Mouse (Mus musculus) ES-Bruce4 (cell line): ENCODE data around the gene Zfp715. TPM values are rescaled to one million over a fixed set of nuclear protein-coding genes. Genes with fewer than 3 reads are reported as not detected.
A peak's percentile ranks its signal among the peaks of the same experiment; 100 is the strongest.
"Not testable (repeated sequence)": the region's sequence is repeated elsewhere in the genome, so short reads cannot be mapped to it uniquely, and the experiment has no call there.

ENCODE experiments used
- H3K27ac ChIP-seq: 2 replicates; pipeline ENCODE4 v1.5.1; 2012; ENCODE audit warnings: low read length, inconsistent platforms; ENCODE audit not compliant: insufficient read depth
- H3K27me3 ChIP-seq: 2 replicates; pipeline ENCODE4 v1.6.1; 2012; ENCODE audit warnings: mild to moderate bottlenecking, low read length, inconsistent platforms; ENCODE audit not compliant: control insufficient read depth, poor library complexity, insufficient read depth, severe bottlenecking
- H3K36me3 ChIP-seq: 2 replicates; pipeline ENCODE4 v1.6.1; 2012; ENCODE audit warnings: inconsistent platforms, mild to moderate bottlenecking, low read length, moderate library complexity; ENCODE audit not compliant: control insufficient read depth, poor library complexity, insufficient read depth, severe bottlenecking
- H3K4me1 ChIP-seq: one replicate; pipeline ENCODE4 v1.8.1; 2011; ENCODE audit warnings: low read length; ENCODE audit not compliant: control insufficient read depth, insufficient read depth
- H3K4me3 ChIP-seq: 2 replicates; pipeline ENCODE4 v1.5.1; 2011; ENCODE audit warnings: low read depth, mild to moderate bottlenecking, low read length
- H3K9ac ChIP-seq: 2 replicates; pipeline ENCODE4 v1.6.1; 2012; ENCODE audit warnings: low read depth, mild to moderate bottlenecking, inconsistent platforms; ENCODE audit not compliant: poor library complexity, severe bottlenecking
- H3K9me3 ChIP-seq: replicated peaks from 2 replicates; pipeline ENCODE4 v1.6.1; 2012; ENCODE audit warnings: mild to moderate bottlenecking, low read length, inconsistent platforms; ENCODE audit not compliant: control insufficient read depth, poor library complexity, insufficient read depth, severe bottlenecking
- CTCF ChIP-seq: IDR thresholded peaks from one replicate; pipeline ENCODE4 v1.8.1; 2011; ENCODE audit warnings: low read depth, low read length
- EP300 ChIP-seq: IDR thresholded peaks from 2 replicates; pipeline ENCODE4 v1.6.1; 2011; ENCODE audit warnings: low read depth, low read length; ENCODE audit not compliant: insufficient read depth
- POLR2A ChIP-seq: IDR thresholded peaks from one replicate; pipeline ENCODE4 v1.8.1; 2011; ENCODE audit warnings: low read length; ENCODE audit not compliant: insufficient read depth
- polyA plus RNA-seq: library from polyadenylated mRNA; stranded (reverse); fragments of >200 nt; gene quantifications from 2 replicates; pipeline ENCODE4 v1.2.4, GENCODE M21; 2011; ENCODE audit warnings: low read depth; ENCODE audit not compliant: missing spikeins, insufficient read depth, insufficient read length

Zfp715 gene
- polyA plus RNA-seq, 1 experiment = 19.4 TPM

DNA sequence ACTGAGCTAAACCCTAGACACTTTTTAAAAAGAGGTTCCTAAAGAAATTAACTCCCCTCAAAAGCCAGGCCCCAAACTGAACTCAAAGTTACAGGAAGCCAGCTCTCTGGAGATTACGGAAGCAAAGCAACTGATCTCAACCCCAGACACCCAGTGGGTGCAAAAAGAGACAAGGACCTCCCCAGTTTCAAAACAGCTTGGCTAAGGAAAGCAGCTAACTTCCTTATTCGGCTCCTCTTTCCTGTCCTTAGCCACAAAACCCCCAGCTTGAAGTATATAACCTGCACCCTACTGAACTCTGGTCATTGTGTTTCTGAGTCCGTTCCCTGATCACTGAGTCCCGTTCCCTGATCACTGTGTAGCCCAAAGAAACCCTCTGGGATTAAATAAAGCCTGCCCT, 40.0 kb upstream of the Zfp715 start:
- Histone ChIP-seq H3K9me3 (no peaks in the 10 kb centered on the region), H3K9ac (no peak overlapping the region), H3K36me3 (no peaks in the 10 kb centered on the region), H3K27me3 (no peaks in the 10 kb centered on the region), H3K27ac (no peak overlapping the region), H3K4me3 (no peak overlapping the region), H3K4me1 (peaks cover 4% of the 10 kb centered on the region)
- TF ChIP-seq CTCF (no peak), EP300 (no peak), POLR2A (no peak)

GRCm38 (mm10) chr7:43351154-43351553, 38.1 kb upstream of the Zfp715 start, which contains the start of gene Siglecf:
Gene Siglecf (plus strand): TSS chr7:43351341.
- no peak for TF ChIP-seq EP300
- TF ChIP-seq CTCF = no peak
- TF ChIP-seq POLR2A = no peak
- no peaks in the 10 kb centered on the region for H3K27me3 ChIP-seq
- no peak within 1 kb of the TSS for H3K9ac ChIP-seq
- H3K4me3 ChIP-seq = no peak within 1 kb of the TSS
- H3K4me1 ChIP-seq = peaks cover 7% of the 10 kb centered on the region
- H3K9me3 ChIP-seq = no peaks in the 10 kb centered on the region
- H3K36me3 ChIP-seq = no peaks in the 10 kb centered on the region
- H3K27ac ChIP-seq = no peak within 1 kb of the TSS

DNA sequence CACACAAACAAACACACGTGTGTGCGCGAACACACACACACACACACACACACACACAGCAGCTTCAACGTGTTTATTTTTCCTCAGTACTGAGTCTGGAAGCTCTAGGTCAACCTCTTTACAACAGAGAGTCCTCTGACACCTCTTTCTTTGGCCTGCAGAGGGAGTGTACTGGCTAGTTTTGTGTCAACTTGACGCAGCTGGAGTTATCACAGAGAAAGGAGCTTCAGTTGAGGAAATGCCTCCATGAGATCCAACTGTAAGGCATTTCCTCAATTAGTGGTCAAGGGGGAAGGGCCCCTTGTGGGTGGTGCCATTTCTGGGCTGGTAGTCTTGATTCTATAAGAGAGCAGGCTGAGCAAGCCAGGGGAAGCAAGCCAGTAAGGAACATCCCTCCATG, 36.5 kb upstream of the Zfp715 start:
- H3K9ac ChIP-seq, H3K4me3 ChIP-seq, H3K27me3 ChIP-seq: not testable (repeated sequence)

GRCm38 (mm10) chr7:43346571-43346970, 33.5 kb upstream of the Zfp715 start:
- H3K9me3 ChIP-seq = no peaks in the 10 kb centered on the region
- no peak overlapping the region for H3K4me3 ChIP-seq
- H3K27me3 ChIP-seq = no peaks in the 10 kb centered on the region
- H3K36me3 ChIP-seq = no peaks in the 10 kb centered on the region
- 0 out of 2 replicates have a peak overlapping the region, but pooled peaks have one; percentile 19 for H3K9ac ChIP-seq
- peak overlapping the region; percentile 97 for H3K27ac ChIP-seq
- H3K4me1 ChIP-seq = peaks cover 15% of the 10 kb centered on the region
- peak; percentile 59 for TF ChIP-seq CTCF
- TF ChIP-seq POLR2A = no peak
- TF ChIP-seq EP300 = peak; percentile 85

More for the DNA sequence above, 36.5 kb upstream of the Zfp715 start:
- peaks cover 10% of the 10 kb centered on the region for H3K4me1 ChIP-seq
- H3K27ac ChIP-seq, H3K36me3 ChIP-seq, H3K9me3 ChIP-seq: not testable (repeated sequence)

- peak overlapping the region; percentile 97 for H3K27ac ChIP-seq
- H3K9ac ChIP-seq = peak overlapping the region; percentile 19; the same call in 1 of the 2 replicates
- no peak for TF ChIP-seq CTCF
- TF ChIP-seq EP300 = peak; percentile 96
- TF ChIP-seq POLR2A = no peak
- H3K36me3 ChIP-seq = no peaks in the 10 kb centered on the region
- no peak overlapping the region for H3K4me3 ChIP-seq
- H3K9me3 ChIP-seq = no peaks in the 10 kb centered on the region
- peaks cover 15% of the 10 kb centered on the region for H3K4me1 ChIP-seq
- no peaks in the 10 kb centered on the region for H3K27me3 ChIP-seq
These were observed 33.1 kb upstream of the Zfp715 start for GRCm38 (mm10) chr7:43346148-43346547.

GRCm38 (mm10) chr7:43344491-43344890, 31.4 kb upstream of the Zfp715 start:
- H3K9ac ChIP-seq = no peak overlapping the region
- H3K4me3 ChIP-seq = no peak overlapping the region
- peaks cover 15% of the 10 kb centered on the region for H3K4me1 ChIP-seq
- H3K27ac ChIP-seq = peak overlapping the region; percentile 97
- H3K36me3 ChIP-seq = no peaks in the 10 kb centered on the region
- TF ChIP-seq POLR2A (no peak), CTCF (no peak), EP300 (no peak)
- H3K9me3 ChIP-seq = no peaks in the 10 kb centered on the region
- H3K27me3 ChIP-seq = no peaks in the 10 kb centered on the region
